8 mouse cellular contexts compared by ENCODE assay signal in genomic region chr4:126532292-126532691, GRCm38 (mm10). TPM values are rescaled to one million over a fixed set of nuclear protein-coding genes. Genes with fewer than 3 reads are reported as not detected.
A peak's percentile ranks its signal among the peaks of the same experiment; 100 is the strongest.
DNase-seq lines count a peak whose midpoint lies in the region; ATAC-seq lines count a peak whose summit lies in the region.

No protein-coding gene starts in this region.

- H3K27ac ChIP-seq in heart, embryonic 14.5 days (replicated peaks in 1 of 2; ENCODE audit: control insufficient read depth in 1 of 2, insufficient read depth in 1 of 2, low read depth in 2 of 2, low read length in 2 of 2): no peak overlapping the region
- H3K27ac ChIP-seq in brown adipose tissue, adult 24 weeks (replicated peaks; ENCODE audit: low read depth, low read length): no peak overlapping the region
- 0 out of 2 replicates have a peak overlapping the region, but pooled peaks have one; percentile 87 for H3K27ac ChIP-seq in hindbrain, embryonic 12.5 days
- H3K27ac ChIP-seq in midbrain, embryonic 10.5 days (replicated peaks): no peak overlapping the region

- H3K4me2 ChIP-seq in heart, embryonic 14.5 days (ENCODE audit: low read length): peak overlapping the region; percentile 91
- peak overlapping the region; percentile 69 for H3K4me2 ChIP-seq in hindbrain, embryonic 12.5 days (replicated peaks)

- H3K4me1 ChIP-seq in heart, embryonic 14.5 days (ENCODE audit: control insufficient read depth in 2 of 2, insufficient read depth in 2 of 2, low read length in 2 of 2): peaks cover 3 to 4% of the 10 kb centered on the region in 2 experiments; a peak in 2 of 4 replicates
- peaks cover 3% of the 10 kb centered on the region; the same call in 1 of the 2 replicates for H3K4me1 ChIP-seq in brown adipose tissue, adult 24 weeks (ENCODE audit: control insufficient read depth, insufficient read depth, insufficient read length, low read length)
- H3K4me1 ChIP-seq in hindbrain, embryonic 12.5 days: peaks cover 9% of the 10 kb centered on the region
- peaks cover 15% of the 10 kb centered on the region for H3K4me1 ChIP-seq in midbrain, embryonic 10.5 days

- WGBS in heart, embryonic 14.5 days: 45% methylated on average over 5 of the region's 5 CpGs
- WGBS in hindbrain, embryonic 12.5 days: 38% methylated on average over 5 of the region's 5 CpGs
- 39% methylated on average over 5 of the region's 5 CpGs for WGBS in midbrain, embryonic 10.5 days

- peak overlapping the region; percentile 87 for H3K9ac ChIP-seq in heart, embryonic 14.5 days (ENCODE audit: low read length)
- peak overlapping the region; percentile 91 for H3K9ac ChIP-seq in hindbrain, embryonic 12.5 days

- no peak for ATAC-seq in heart, embryonic 14.5 days (ENCODE audit: insufficient number of reproducible peaks, insufficient read depth, low FRiP score, low read depth)
- no peak for ATAC-seq in hindbrain, embryonic 12.5 days (ENCODE audit: low FRiP score)
- no peak for ATAC-seq in frontal cortex, adult (ENCODE audit: low TSS enrichment)

- no peaks in the 10 kb centered on the region for H3K27me3 ChIP-seq in heart, embryonic 14.5 days (ENCODE audit: control insufficient read depth, insufficient read depth, low read length)
- no peaks in the 10 kb centered on the region for H3K27me3 ChIP-seq in hindbrain, embryonic 12.5 days
- H3K27me3 ChIP-seq in midbrain, embryonic 10.5 days (ENCODE audit: low read depth, poor library complexity, severe bottlenecking): peaks cover 40% of the 10 kb centered on the region

- peak overlapping the region; percentile 83 to 96 for H3K4me3 ChIP-seq in heart, embryonic 14.5 days (ENCODE audit: control insufficient read depth in 1 of 2, insufficient read depth in 1 of 2, low read depth in 1 of 2, low read length in 2 of 2)
- peak overlapping the region; percentile 84 for H3K4me3 ChIP-seq in brown adipose tissue, adult 24 weeks (ENCODE audit: insufficient read depth, low read depth, low read length)
- peak overlapping the region; percentile 84 for H3K4me3 ChIP-seq in hindbrain, embryonic 12.5 days
- H3K4me3 ChIP-seq in midbrain, embryonic 10.5 days: peak overlapping the region; percentile 79

- no peaks in the 10 kb centered on the region for H3K9me3 ChIP-seq in heart, embryonic 14.5 days (ENCODE audit: control insufficient read depth, low read length)
- H3K9me3 ChIP-seq in hindbrain, embryonic 12.5 days (replicated peaks): no peaks in the 10 kb centered on the region
- no peaks in the 10 kb centered on the region for H3K9me3 ChIP-seq in midbrain, embryonic 10.5 days (replicated peaks)

- no peaks in the 10 kb centered on the region for H3K36me3 ChIP-seq in heart, embryonic 14.5 days (ENCODE audit: control insufficient read depth, insufficient read depth, low read length)
- H3K36me3 ChIP-seq in hindbrain, embryonic 12.5 days: no peaks in the 10 kb centered on the region
- no peaks in the 10 kb centered on the region for H3K36me3 ChIP-seq in midbrain, embryonic 10.5 days

- DNase-seq in heart, postnatal 4 days: no peak
- DNase-seq in midbrain, embryonic 10.5 days (ENCODE audit: low spot score): no peak
- no peak for DNase-seq in layer of hippocampus, adult 9-10 months (ENCODE audit: low spot score)
- no peak for DNase-seq in kidney, adult 9 months

RNA-seq across cellular contexts. Expression of gene Ago4, which starts 1.0 kb away (rescaled TPM):
- polyA plus RNA-seq in heart, embryonic 14.5 days (2014; fragmentation: Nextera tagmentation; extraction: Ambion mirVana): 1.6 TPM in 2 replicates
- 1 to 10 TPM; 3.5 to 3.8 TPM for total RNA-seq in heart, postnatal 4 days (2021)
- 1.9 and 2.0 TPM in 2 replicates for polyA plus RNA-seq in brown adipose tissue, adult 24 weeks (2012; ENCODE audit: insufficient read depth, insufficient read length, missing spikeins)
- polyA plus RNA-seq in hindbrain, embryonic 12.5 days (2016; fragmentation: Nextera tagmentation; extraction: Ambion mirVana): 8.0 and 8.2 TPM in 2 replicates
- 2.3 and 2.8 TPM in 2 replicates for polyA plus RNA-seq in midbrain, embryonic 10.5 days (2016; fragmentation: Nextera tagmentation; extraction: Ambion mirVana)

RNA-seq across cellular contexts. Expression of gene Clspn, which starts 24.4 kb away (rescaled TPM):
- 21.2 and 22.3 TPM in 2 replicates for polyA plus RNA-seq in heart, embryonic 14.5 days (2014; fragmentation: Nextera tagmentation; extraction: Ambion mirVana)
- 10 to 100 TPM; 18.3 to 21.7 TPM for total RNA-seq in heart, postnatal 4 days (2021)
- not detected in 2 replicates for polyA plus RNA-seq in brown adipose tissue, adult 24 weeks (2012; ENCODE audit: insufficient read depth, insufficient read length, missing spikeins)
- 23.5 and 27.2 TPM in 2 replicates for polyA plus RNA-seq in hindbrain, embryonic 12.5 days (2016; fragmentation: Nextera tagmentation; extraction: Ambion mirVana)
- 55.3 and 55.8 TPM in 2 replicates for polyA plus RNA-seq in midbrain, embryonic 10.5 days (2016; fragmentation: Nextera tagmentation; extraction: Ambion mirVana)

Comparison
In these comparisons a context has a peak if more than half of its experiments do, and no peak if none do; other contexts are left out.
1. RNA of gene Clspn, which starts 24.4 kb away (polyA plus RNA-seq): 55.3 to 55.8 TPM in midbrain, embryonic 10.5 days, 23.5 to 27.2 TPM in hindbrain, embryonic 12.5 days and 21.2 to 22.3 TPM in heart, embryonic 14.5 days; not detected in brown adipose tissue, adult 24 weeks; every median in the first group is over 10 times any median in the second.
2. Peak in every context shown above with its lines, with median percentiles within 50 percentile points of each other: H3K4me3 ChIP-seq.